Mouse (Mus musculus) heart, adult 2 months (tissue): ENCODE data around the gene Psapl1. TPM values are rescaled to one million over a fixed set of nuclear protein-coding genes. Genes with fewer than 3 reads are reported as not detected.
A peak's percentile ranks its signal among the peaks of the same experiment; 100 is the strongest.

ENCODE experiments used
- DNase-seq, 2 experiments: peaks; one replicate each; pipeline ENCODE4 v3.0.0; 2021
- H3K27ac ChIP-seq: fragments of 200-600 bp; 2 replicates; pipeline ENCODE4 v1.8.1; 2022
- H3K27me3 ChIP-seq: fragments of 200-500 bp; 2 replicates; pipeline ENCODE4 v1.6.1; 2012; ENCODE audit warnings: mild to moderate bottlenecking, low read length, inconsistent platforms, mixed read lengths; ENCODE audit not compliant: control insufficient read depth, insufficient read depth
- H3K36me3 ChIP-seq: fragments of 200-500 bp; 2 replicates; pipeline ENCODE4 v1.6.1; 2012; ENCODE audit warnings: low read length, inconsistent platforms; ENCODE audit not compliant: control insufficient read depth, insufficient read depth
- H3K4me1 ChIP-seq: fragments of 200-500 bp; 2 replicates; pipeline ENCODE4 v1.6.1; 2011; ENCODE audit warnings: low read length; ENCODE audit not compliant: control insufficient read depth, insufficient read depth
- H3K4me3 ChIP-seq: fragments of 200-600 bp; 2 replicates; pipeline ENCODE4 v1.8.1; 2022
- H3K79me2 ChIP-seq: fragments of 200-500 bp; replicated peaks from 2 replicates; pipeline ENCODE4 v1.6.1; 2012; ENCODE audit warnings: mild to moderate bottlenecking, inconsistent platforms, low read length, moderate library complexity, mixed read lengths; ENCODE audit not compliant: control insufficient read depth, insufficient read depth
- H3K9ac ChIP-seq: fragments of 200-500 bp; 2 replicates; pipeline ENCODE4 v1.6.1; 2012; ENCODE audit warnings: low read depth, mild to moderate bottlenecking, control low read depth, inconsistent platforms, low read length, mixed read lengths
- CTCF ChIP-seq: fragments of 200-600 bp; IDR thresholded peaks from 2 replicates; pipeline ENCODE4 v1.8.1; 2022; ENCODE audit warnings: antibody characterized with exemption, mild to moderate bottlenecking, moderate library complexity
- EP300 ChIP-seq: fragments of 200-500 bp; IDR thresholded peaks from 2 replicates; pipeline ENCODE4 v1.6.1; 2011; ENCODE audit warnings: low read depth, low read length, control low read depth; ENCODE audit not compliant: insufficient read depth
- POLR2A ChIP-seq: fragments of 200-500 bp; IDR thresholded peaks from 2 replicates; pipeline ENCODE4 v1.6.1; 2011; ENCODE audit warnings: mild to moderate bottlenecking, low read depth, low read length, control low read depth; ENCODE audit not compliant: insufficient read depth
- WGBS: fragments of 180-500 bp; shearing (Covaris S2); methylation state at CpG from one replicate; pipeline ENCODE4 v1.1.7; 2018; 5-methylcytosine and 5-hydroxymethylcytosine counted together
- intact Hi-C: fragments of 180-260 bp; cut with DNase I; formaldehyde crosslinking; loops from one replicate; pipeline ENCODE4 v1.15.1; 2025
- polyA plus RNA-seq: library from polyadenylated mRNA; depleted of rRNA; stranded (reverse); fragments of >200 nt; gene quantifications from 2 replicates; pipeline ENCODE4 v1.2.3, GENCODE M21; 2012
- total RNA-seq, 2 experiments: library from RNA; stranded (reverse); gene quantifications; 2 replicates each; pipeline ENCODE4 v1.2.3; 2021

Psapl1 gene
- total and polyA plus RNA-seq, 3 experiments, result 0.06 TPM; not detected in 2

- intact Hi-C loops, result no loop called here
- Histone ChIP-seq H3K4me3 (no peak overlapping the region), H3K27ac (no peak overlapping the region), H3K4me1 (no peaks in the 10 kb centered on the region), H3K36me3 (no peaks in the 10 kb centered on the region), H3K9ac (no peak overlapping the region), H3K79me2 (no peaks in the 10 kb centered on the region), H3K27me3 (no peaks in the 10 kb centered on the region)
- TF ChIP-seq POLR2A (no peak), EP300 (no peak), CTCF (no peak)
- peak in 1 of 2 experiments; percentile 17 for DNase-seq
- WGBS, result 58% methylated on average over 4 of the region's 4 CpGs
These were observed 9.2 kb upstream of the Psapl1 start for GRCm38 (mm10) chr5:36194631-36195030.

GRCm38 (mm10) chr5:36195436-36195835 lies 8.4 kb upstream of the Psapl1 start:
- H3K27ac ChIP-seq, result no peak overlapping the region
- no peak for TF ChIP-seq EP300
- TF ChIP-seq CTCF, result no peak
- TF ChIP-seq POLR2A, result no peak
- H3K36me3 ChIP-seq, result no peaks in the 10 kb centered on the region
- H3K9ac ChIP-seq, result no peak overlapping the region
- H3K27me3 ChIP-seq, result no peaks in the 10 kb centered on the region
- intact Hi-C loops, result no loop called here
- DNase-seq, result no peak
- H3K4me3 ChIP-seq, result no peak overlapping the region
- no peaks in the 10 kb centered on the region for H3K4me1 ChIP-seq
- 86% methylated on average over 4 of the region's 4 CpGs for WGBS
- no peaks in the 10 kb centered on the region for H3K79me2 ChIP-seq

- Histone ChIP-seq H3K27ac (no peak overlapping the region), H3K36me3 (no peaks in the 10 kb centered on the region), H3K4me3 (no peak overlapping the region), H3K79me2 (no peaks in the 10 kb centered on the region), H3K27me3 (no peaks in the 10 kb centered on the region), H3K4me1 (no peaks in the 10 kb centered on the region), H3K9ac (no peak overlapping the region)
- no peak for DNase-seq
- intact Hi-C loops, result no loop called here
- TF ChIP-seq EP300 (no peak), POLR2A (no peak), CTCF (no peak)
- 61% methylated on average over 1 of the region's 1 CpGs for whole genome bisulfite sequencing
These were observed 4.3 kb upstream of the Psapl1 start for GRCm38 (mm10) chr5:36199519-36199918.

GRCm38 (mm10) chr5:36202781-36203180 lies 1.0 kb upstream of the Psapl1 start:
- intact Hi-C loops, result no loop called here
- DNase-seq, result no peak
- TF ChIP-seq EP300, result no peak
- no peak for TF ChIP-seq CTCF
- TF ChIP-seq POLR2A, result no peak
- no peaks in the 10 kb centered on the region for H3K36me3 ChIP-seq
- no peaks in the 10 kb centered on the region for H3K4me1 ChIP-seq
- 85% methylated on average over 5 of the region's 5 CpGs for WGBS
- H3K27me3 ChIP-seq, result no peaks in the 10 kb centered on the region
- H3K27ac ChIP-seq, result no peak overlapping the region
- no peaks in the 10 kb centered on the region for H3K79me2 ChIP-seq
- H3K4me3 ChIP-seq, result no peak overlapping the region
- no peak overlapping the region for H3K9ac ChIP-seq

GRCm38 (mm10) chr5:36203421-36203820 lies 400 bp upstream of the Psapl1 start:
- no peak for TF ChIP-seq CTCF
- no peak for TF ChIP-seq POLR2A
- TF ChIP-seq EP300, result no peak
- no peaks in the 10 kb centered on the region for H3K36me3 ChIP-seq
- no peaks in the 10 kb centered on the region for H3K79me2 ChIP-seq
- H3K9ac ChIP-seq, result no peak overlapping the region
- no peak overlapping the region for H3K4me3 ChIP-seq
- DNase-seq, result no peak
- H3K27ac ChIP-seq, result no peak overlapping the region
- H3K4me1 ChIP-seq, result no peaks in the 10 kb centered on the region
- intact Hi-C loops, result no loop called here
- WGBS, result 81% methylated on average over 5 of the region's 5 CpGs
- H3K27me3 ChIP-seq, result no peaks in the 10 kb centered on the region

- Histone ChIP-seq H3K4me1 (peaks cover 2% of the 10 kb centered on the region; the same call in 1 of the 2 replicates), H3K4me3 (no peak overlapping the region), H3K27ac (no peak overlapping the region), H3K36me3 (no peaks in the 10 kb centered on the region), H3K79me2 (no peaks in the 10 kb centered on the region), H3K9ac (no peak overlapping the region), H3K27me3 (no peaks in the 10 kb centered on the region)
- TF ChIP-seq EP300, result no peak
- no peak for TF ChIP-seq CTCF
- TF ChIP-seq POLR2A, result no peak
- intact Hi-C loops, result no loop called here
- WGBS, result 65% methylated on average over 11 of the region's 11 CpGs
- DNase-seq, result no peak
These were observed 1.6 kb downstream of the Psapl1 start for GRCm38 (mm10) chr5:36205397-36205796.

GRCm38 (mm10) chr5:36208803-36209202 lies 5.0 kb downstream of the Psapl1 start:
- WGBS, result 87% methylated on average over 3 of the region's 3 CpGs
- no peak overlapping the region for H3K9ac ChIP-seq
- H3K4me3 ChIP-seq, result no peak overlapping the region
- no peak for DNase-seq
- peaks cover 2% of the 10 kb centered on the region; the same call in 1 of the 2 replicates for H3K4me1 ChIP-seq
- no peaks in the 10 kb centered on the region for H3K36me3 ChIP-seq
- H3K79me2 ChIP-seq, result no peaks in the 10 kb centered on the region
- no peaks in the 10 kb centered on the region for H3K27me3 ChIP-seq
- intact Hi-C loops, result no loop called here
- H3K27ac ChIP-seq, result no peak overlapping the region
- TF ChIP-seq CTCF (no peak), POLR2A (no peak), EP300 (no peak)
